Mouse (Mus musculus): Measurements from ENCODE around the gene Pla2g4a. TPM values are rescaled to one million over a fixed set of nuclear protein-coding genes. Genes with fewer than 3 reads are reported as not detected.

Pla2g4a gene
- polyA plus RNA-seq, 1 experiment from 2014 or later: 4.7 TPM

- WGBS: 22% methylated on average over 9 of the region's 9 CpGs
- DNase-seq (ENCODE audit: low spot score) (peak; percentile 39), ATAC-seq (ENCODE audit: insufficient read depth, low FRiP score, low TSS enrichment) (peak; percentile 74; the same call in 1 of the 2 replicates)
- Histone ChIP-seq H3K4me1 (ENCODE audit: control insufficient read depth, insufficient read depth, low read length) (no peaks in the 10 kb centered on the region), H3K27ac (ENCODE audit: low read depth, low read length) (no peak overlapping the region), H3K9ac (ENCODE audit: low read length) (no peak overlapping the region), H3K27me3 (ENCODE audit: control insufficient read depth, insufficient read depth, low read length) (no peaks in the 10 kb centered on the region), H3K36me3 (ENCODE audit: control insufficient read depth, insufficient read depth, low read length) (no peaks in the 10 kb centered on the region), H3K9me3 (ENCODE audit: control insufficient read depth, low read length) (no peaks in the 10 kb centered on the region), H3K4me2 (ENCODE audit: low read depth) (no peak overlapping the region), H3K4me3 (ENCODE audit: low read depth, low read length) (no peak overlapping the region)
Observed at GRCm38 (mm10) chr1:149856720-149857119, 104.4 kb downstream of the Pla2g4a start.

- no peak for DNase-seq (ENCODE audit: low spot score)
- Histone ChIP-seq H3K4me1 (ENCODE audit: control insufficient read depth, insufficient read depth, low read length) (no peaks in the 10 kb centered on the region), H3K4me2 (ENCODE audit: low read depth) (no peak overlapping the region), H3K9me3 (ENCODE audit: control insufficient read depth, low read length) (no peaks in the 10 kb centered on the region), H3K27ac (ENCODE audit: low read depth, low read length) (no peak overlapping the region), H3K36me3 (ENCODE audit: control insufficient read depth, insufficient read depth, low read length) (no peaks in the 10 kb centered on the region), H3K4me3 (ENCODE audit: low read depth, low read length) (no peak overlapping the region), H3K9ac (ENCODE audit: low read length) (no peak overlapping the region), H3K27me3 (ENCODE audit: control insufficient read depth, insufficient read depth, low read length) (no peaks in the 10 kb centered on the region)
- 78% methylated on average over 4 of the region's 4 CpGs for WGBS
- no peak for ATAC-seq (ENCODE audit: insufficient read depth, low FRiP score, low TSS enrichment)
Observed at GRCm38 (mm10) chr1:149855581-149855980, 105.5 kb downstream of the Pla2g4a start.

- 81% methylated on average over 7 of the region's 7 CpGs for WGBS
- no peak overlapping the region for H3K4me3 ChIP-seq (ENCODE audit: low read depth, low read length)
- ATAC-seq (ENCODE audit: insufficient read depth, low FRiP score, low TSS enrichment): no peak
- no peak for DNase-seq (ENCODE audit: low spot score)
- H3K27ac ChIP-seq (ENCODE audit: low read depth, low read length): no peak overlapping the region
- no peaks in the 10 kb centered on the region for H3K36me3 ChIP-seq (ENCODE audit: control insufficient read depth, insufficient read depth, low read length)
- H3K9me3 ChIP-seq (ENCODE audit: control insufficient read depth, low read length): no peaks in the 10 kb centered on the region
- no peaks in the 10 kb centered on the region for H3K4me1 ChIP-seq (ENCODE audit: control insufficient read depth, insufficient read depth, low read length)
- no peak overlapping the region for H3K9ac ChIP-seq (ENCODE audit: low read length)
- no peak overlapping the region for H3K4me2 ChIP-seq (ENCODE audit: low read depth)
- no peaks in the 10 kb centered on the region for H3K27me3 ChIP-seq (ENCODE audit: control insufficient read depth, insufficient read depth, low read length)
Observed at GRCm38 (mm10) chr1:149854867-149855266, 106.2 kb downstream of the Pla2g4a start.

- Histone ChIP-seq H3K9ac (ENCODE audit: low read length) (no peak overlapping the region), H3K27me3 (ENCODE audit: control insufficient read depth, insufficient read depth, low read length) (no peaks in the 10 kb centered on the region), H3K4me2 (ENCODE audit: low read depth) (no peak overlapping the region), H3K36me3 (ENCODE audit: control insufficient read depth, insufficient read depth, low read length) (no peaks in the 10 kb centered on the region), H3K27ac (ENCODE audit: low read depth, low read length) (no peak overlapping the region), H3K4me3 (ENCODE audit: low read depth, low read length) (no peak overlapping the region), H3K9me3 (ENCODE audit: control insufficient read depth, low read length) (no peaks in the 10 kb centered on the region), H3K4me1 (ENCODE audit: control insufficient read depth, insufficient read depth, low read length) (no peaks in the 10 kb centered on the region)
- ATAC-seq (ENCODE audit: insufficient read depth, low FRiP score, low TSS enrichment) (no peak), DNase-seq (ENCODE audit: low spot score) (no peak)
- WGBS: 87% methylated on average over 6 of the region's 6 CpGs
Observed at GRCm38 (mm10) chr1:149846655-149847054, 114.4 kb downstream of the Pla2g4a start.

- Histone ChIP-seq H3K27me3 (ENCODE audit: control insufficient read depth, insufficient read depth, low read length) (no peaks in the 10 kb centered on the region), H3K4me3 (ENCODE audit: low read depth, low read length) (no peak overlapping the region), H3K4me1 (ENCODE audit: control insufficient read depth, insufficient read depth, low read length) (no peaks in the 10 kb centered on the region), H3K9ac (ENCODE audit: low read length) (no peak overlapping the region), H3K36me3 (ENCODE audit: control insufficient read depth, insufficient read depth, low read length) (no peaks in the 10 kb centered on the region), H3K4me2 (ENCODE audit: low read depth) (no peak overlapping the region), H3K9me3 (ENCODE audit: control insufficient read depth, low read length) (no peaks in the 10 kb centered on the region), H3K27ac (ENCODE audit: low read depth, low read length) (no peak overlapping the region)
- no peak for DNase-seq (ENCODE audit: low spot score)
- ATAC-seq (ENCODE audit: insufficient read depth, low FRiP score, low TSS enrichment): no peak
- 88% methylated on average over 1 of the region's 1 CpGs for WGBS
Observed at GRCm38 (mm10) chr1:149841845-149842244, 119.2 kb downstream of the Pla2g4a start.

GRCm38 (mm10) chr1:149840961-149841416 lies 120.1 kb downstream of the Pla2g4a start:
- Histone ChIP-seq H3K9me3 (ENCODE audit: control insufficient read depth, low read length) (no peaks in the 10 kb centered on the region), H3K27ac (ENCODE audit: low read depth, low read length) (no peak overlapping the region), H3K4me2 (ENCODE audit: low read depth) (no peak overlapping the region), H3K27me3 (ENCODE audit: control insufficient read depth, insufficient read depth, low read length) (no peaks in the 10 kb centered on the region), H3K4me3 (ENCODE audit: low read depth, low read length) (no peak overlapping the region), H3K36me3 (ENCODE audit: control insufficient read depth, insufficient read depth, low read length) (no peaks in the 10 kb centered on the region), H3K4me1 (ENCODE audit: control insufficient read depth, insufficient read depth, low read length) (no peaks in the 10 kb centered on the region), H3K9ac (ENCODE audit: low read length) (no peak overlapping the region)
- WGBS: 91% methylated on average over 4 of the region's 4 CpGs
- DNase-seq (ENCODE audit: low spot score) (no peak), ATAC-seq (ENCODE audit: insufficient read depth, low FRiP score, low TSS enrichment) (no peak)

- WGBS: 94% methylated on average over 3 of the region's 3 CpGs
Observed at GRCm38 (mm10) chr1:149840312-149840930, 120.7 kb downstream of the Pla2g4a start.

GRCm38 (mm10) chr1:149836496-149836895 lies 124.6 kb downstream of the Pla2g4a start:
- no peak for DNase-seq (ENCODE audit: low spot score)
- 95% methylated on average over 3 of the region's 3 CpGs for WGBS
- ATAC-seq (ENCODE audit: insufficient read depth, low FRiP score, low TSS enrichment): no peak

More at GRCm38 (mm10) chr1:149840312-149840930, 120.7 kb downstream of the Pla2g4a start:
- H3K27ac ChIP-seq (ENCODE audit: low read depth, low read length): no peak overlapping the region
- no peak overlapping the region for H3K9ac ChIP-seq (ENCODE audit: low read length)
- no peak overlapping the region for H3K4me3 ChIP-seq (ENCODE audit: low read depth, low read length)
- no peaks in the 10 kb centered on the region for H3K27me3 ChIP-seq (ENCODE audit: control insufficient read depth, insufficient read depth, low read length)
- no peaks in the 10 kb centered on the region for H3K9me3 ChIP-seq (ENCODE audit: control insufficient read depth, low read length)
- DNase-seq (ENCODE audit: low spot score): no peak
- H3K4me1 ChIP-seq (ENCODE audit: control insufficient read depth, insufficient read depth, low read length): no peaks in the 10 kb centered on the region
- H3K4me2 ChIP-seq (ENCODE audit: low read depth): no peak overlapping the region
- H3K36me3 ChIP-seq (ENCODE audit: control insufficient read depth, insufficient read depth, low read length): no peaks in the 10 kb centered on the region
- ATAC-seq (ENCODE audit: insufficient read depth, low FRiP score, low TSS enrichment): no peak

GRCm38 (mm10) chr1:149833876-149834275 lies 127.2 kb downstream of the Pla2g4a start:
- Histone ChIP-seq H3K4me1 (ENCODE audit: control insufficient read depth, insufficient read depth, low read length) (no peaks in the 10 kb centered on the region), H3K27me3 (ENCODE audit: control insufficient read depth, insufficient read depth, low read length) (no peaks in the 10 kb centered on the region), H3K4me3 (ENCODE audit: low read depth, low read length) (no peak overlapping the region), H3K4me2 (ENCODE audit: low read depth) (no peak overlapping the region), H3K27ac (ENCODE audit: low read depth, low read length) (no peak overlapping the region), H3K9ac (ENCODE audit: low read length) (no peak overlapping the region), H3K9me3 (ENCODE audit: control insufficient read depth, low read length) (no peaks in the 10 kb centered on the region), H3K36me3 (ENCODE audit: control insufficient read depth, insufficient read depth, low read length) (no peaks in the 10 kb centered on the region)
- 82% methylated on average over 2 of the region's 2 CpGs for WGBS
- DNase-seq (ENCODE audit: low spot score) (no peak), ATAC-seq (ENCODE audit: insufficient read depth, low FRiP score, low TSS enrichment) (no peak)

More at GRCm38 (mm10) chr1:149836496-149836895, 124.6 kb downstream of the Pla2g4a start:
- Histone ChIP-seq H3K36me3 (ENCODE audit: control insufficient read depth, insufficient read depth, low read length) (no peaks in the 10 kb centered on the region), H3K4me2 (ENCODE audit: low read depth) (no peak overlapping the region), H3K9ac (ENCODE audit: low read length) (no peak overlapping the region), H3K4me1 (ENCODE audit: control insufficient read depth, insufficient read depth, low read length) (no peaks in the 10 kb centered on the region), H3K9me3 (ENCODE audit: control insufficient read depth, low read length) (no peaks in the 10 kb centered on the region), H3K27me3 (ENCODE audit: control insufficient read depth, insufficient read depth, low read length) (no peaks in the 10 kb centered on the region), H3K4me3 (ENCODE audit: low read depth, low read length) (no peak overlapping the region), H3K27ac (ENCODE audit: low read depth, low read length) (no peak overlapping the region)
